Mouse (Mus musculus) brain, embryonic 18.5 days (tissue): Measurements from ENCODE around the gene Wbp11.

Source experiments
- DNase-seq: peaks from one replicate; pipeline ENCODE4 v3.0.0-alpha.2; 2012; ENCODE audit warnings: low read depth, low spot score

Gene Wbp11

DNA sequence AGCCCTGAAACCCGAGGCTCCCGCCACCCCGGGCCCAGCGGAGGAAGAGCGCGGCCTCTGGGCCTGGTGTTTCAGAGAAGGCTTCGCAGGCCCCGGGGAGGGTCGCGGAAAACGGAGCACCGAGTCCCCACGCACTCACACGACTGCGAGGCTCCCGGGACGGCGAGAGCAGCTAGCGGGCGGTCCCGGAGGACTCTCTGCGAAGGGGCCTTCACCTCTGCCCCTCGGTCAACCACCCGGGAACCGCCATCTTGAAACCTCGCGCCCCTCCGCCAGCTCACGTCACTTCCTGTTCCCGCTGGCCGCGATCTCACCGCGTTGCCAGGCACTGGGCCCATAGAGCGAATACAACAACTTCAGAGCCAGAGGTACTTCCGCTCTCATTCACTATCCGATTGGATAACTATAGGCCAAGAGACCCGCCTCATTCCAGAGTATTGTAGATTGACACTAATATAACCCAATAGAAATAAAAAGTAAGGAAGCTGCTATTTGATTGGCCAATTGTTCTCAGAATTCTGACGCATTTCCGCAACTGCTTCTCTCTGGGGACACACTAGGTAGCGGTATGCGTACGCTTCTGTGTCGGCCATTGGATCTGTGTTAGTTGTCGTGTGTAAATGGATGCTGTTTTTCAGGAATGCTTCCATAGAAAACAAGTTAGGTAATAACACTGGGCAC, at the start of gene Wbp11:
Wbp11 (minus strand) TSS at position 353 of the 681 bp plus-strand sequence.
- DNase-seq = peak; percentile 97

GRCm38 (mm10) chr6:136875670-136876069, 47.6 kb upstream of the Wbp11 start, which contains the start of gene Mgp:
Mgp (minus strand) TSS chr6:136875823.
- no peak for DNase-seq

DNA sequence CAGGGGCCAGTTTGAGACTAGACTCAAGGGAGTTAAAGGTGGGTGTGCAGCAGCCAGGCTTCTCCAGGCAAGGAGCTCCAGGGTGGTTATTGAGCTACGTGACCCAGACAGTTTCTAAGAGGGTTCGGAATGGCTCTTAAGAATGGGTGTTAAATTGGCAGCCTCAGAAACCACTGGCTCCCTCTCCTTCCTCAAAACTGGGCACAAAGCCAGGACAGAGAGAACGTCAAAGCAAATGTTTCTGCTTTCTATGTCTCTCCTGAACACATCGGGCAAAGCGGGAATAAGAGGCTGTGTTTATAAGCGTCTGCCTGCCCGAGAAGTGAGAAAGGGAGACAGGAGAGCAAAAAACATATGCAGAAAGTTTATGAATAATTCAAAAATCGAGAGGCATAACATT, 46.6 kb upstream of the Wbp11 start:
- DNase-seq = no peak

DNA sequence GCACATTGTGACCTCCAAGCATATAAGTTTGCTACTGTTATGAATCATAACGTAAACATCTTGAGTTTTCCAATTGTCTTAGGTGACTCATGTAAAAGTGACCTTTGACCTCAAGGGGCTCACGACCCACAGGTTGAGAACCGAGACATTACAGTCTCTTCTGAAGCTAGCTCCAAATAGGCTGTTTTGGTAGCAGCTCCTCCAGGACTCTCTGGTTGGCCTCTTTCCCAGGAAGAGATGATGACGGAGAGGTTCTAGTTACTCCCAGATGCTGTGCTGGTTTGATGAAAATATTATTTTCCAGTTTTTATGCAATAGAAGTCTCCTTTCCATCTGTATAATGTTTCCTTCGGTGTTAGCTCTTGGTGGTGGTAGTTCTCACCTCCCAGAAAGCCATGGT, 40.9 kb upstream of the Wbp11 start:
- DNase-seq = no peak

DNA sequence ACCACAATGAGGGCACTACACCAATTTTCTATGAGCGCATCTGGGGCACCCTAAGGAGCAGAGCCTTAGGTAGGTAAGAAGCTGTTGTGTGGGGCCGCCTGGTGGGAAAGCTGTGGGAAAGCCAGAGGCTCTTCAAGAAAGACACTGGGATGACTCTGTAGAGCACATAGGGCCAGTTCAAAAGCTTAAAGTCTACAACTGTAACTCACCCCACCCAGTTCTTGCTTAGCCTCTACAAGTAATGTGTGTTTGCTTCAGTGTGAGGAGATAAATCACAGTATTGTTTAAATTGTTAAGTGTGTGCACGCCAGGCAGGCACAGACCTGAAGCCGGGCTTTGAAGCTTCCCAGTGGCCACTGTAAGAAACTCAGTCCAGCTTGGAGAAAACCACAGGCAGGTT, 38.1 kb upstream of the Wbp11 start:
- no peak for DNase-seq

- no peak for DNase-seq
These were observed 37.3 kb upstream of the Wbp11 start for GRCm38 (mm10) chr6:136865360-136865759.

DNA sequence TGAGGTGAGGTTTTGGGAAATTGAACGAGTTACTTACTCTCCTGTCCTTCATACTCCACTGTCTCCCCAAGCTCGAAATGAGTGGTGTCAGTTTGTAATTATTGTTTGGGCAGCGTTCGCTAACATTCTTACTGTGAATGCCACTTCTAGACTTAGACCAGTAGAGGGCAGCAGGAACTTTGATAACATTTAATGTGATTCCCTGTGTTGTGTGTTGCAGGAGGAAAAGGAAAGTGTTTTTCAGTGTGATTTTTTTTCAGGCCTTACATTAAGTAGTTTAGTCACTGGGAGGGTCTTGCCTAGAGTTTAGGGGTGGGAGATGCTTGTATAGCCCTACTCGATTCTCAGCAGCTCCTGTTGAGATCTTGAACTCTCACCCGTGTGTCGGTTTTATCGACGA, 33.0 kb upstream of the Wbp11 start:
- DNase-seq = peak; percentile 32

GRCm38 (mm10) chr6:136858420-136858819, 30.4 kb upstream of the Wbp11 start:
- DNase-seq = no peak

DNA sequence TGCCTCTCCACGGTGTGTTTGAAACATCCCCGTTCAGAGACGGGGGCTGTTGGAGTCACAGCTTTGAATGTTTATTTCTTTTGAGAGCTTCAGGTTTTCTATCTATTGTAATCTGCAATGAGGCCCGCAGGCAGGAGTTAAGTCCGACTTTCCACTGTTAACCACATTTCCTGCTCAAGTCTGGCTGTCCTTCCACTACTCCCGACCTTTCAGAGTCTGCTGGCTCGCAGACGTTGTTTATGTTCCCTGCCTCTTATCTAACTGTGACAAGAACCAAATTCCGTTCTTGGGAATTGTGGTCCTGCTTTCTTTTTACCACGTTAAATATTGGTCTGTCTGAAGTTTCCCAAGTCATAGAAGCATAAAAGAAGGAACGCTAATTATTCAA, 29.8 kb upstream of the Wbp11 start:
- no peak for DNase-seq

DNA sequence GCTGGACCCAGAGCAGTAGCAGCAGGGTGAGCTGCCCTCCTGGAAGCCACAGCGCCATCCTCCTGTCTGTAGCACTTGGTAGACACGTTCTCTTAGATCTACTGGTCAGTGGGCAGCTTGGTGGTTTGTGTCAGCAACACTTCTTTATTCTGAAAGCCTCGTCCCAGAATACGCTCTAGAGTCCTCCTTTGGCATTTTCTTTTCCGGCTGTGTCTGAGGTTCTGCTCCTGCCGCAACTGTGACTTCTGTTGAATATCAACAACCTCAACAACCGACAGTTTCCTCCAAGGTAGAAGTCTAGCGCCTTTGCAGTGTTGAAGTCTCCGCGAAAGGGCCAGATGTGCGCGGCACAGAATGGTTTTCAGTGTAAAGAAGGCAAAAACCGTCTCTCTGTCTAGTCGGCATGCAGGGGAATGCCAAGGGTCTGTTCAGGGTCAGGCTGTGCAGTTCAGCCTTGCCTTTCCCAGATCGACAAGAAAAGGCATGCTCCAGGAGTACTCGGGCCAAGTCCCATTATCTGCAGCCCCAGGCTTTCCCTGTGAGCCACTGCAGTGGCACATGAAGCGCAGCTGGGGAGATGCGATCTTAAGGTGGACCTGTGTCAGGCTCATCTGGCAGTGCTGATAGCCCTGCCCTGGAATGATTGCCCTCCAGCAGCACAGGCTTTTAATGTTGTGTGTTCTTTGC, 29.3 kb upstream of the Wbp11 start, which contains the start of gene Art4:
Art4 (minus strand) TSS at position 548 of the 687 bp plus-strand sequence.
- no peak for DNase-seq

DNA sequence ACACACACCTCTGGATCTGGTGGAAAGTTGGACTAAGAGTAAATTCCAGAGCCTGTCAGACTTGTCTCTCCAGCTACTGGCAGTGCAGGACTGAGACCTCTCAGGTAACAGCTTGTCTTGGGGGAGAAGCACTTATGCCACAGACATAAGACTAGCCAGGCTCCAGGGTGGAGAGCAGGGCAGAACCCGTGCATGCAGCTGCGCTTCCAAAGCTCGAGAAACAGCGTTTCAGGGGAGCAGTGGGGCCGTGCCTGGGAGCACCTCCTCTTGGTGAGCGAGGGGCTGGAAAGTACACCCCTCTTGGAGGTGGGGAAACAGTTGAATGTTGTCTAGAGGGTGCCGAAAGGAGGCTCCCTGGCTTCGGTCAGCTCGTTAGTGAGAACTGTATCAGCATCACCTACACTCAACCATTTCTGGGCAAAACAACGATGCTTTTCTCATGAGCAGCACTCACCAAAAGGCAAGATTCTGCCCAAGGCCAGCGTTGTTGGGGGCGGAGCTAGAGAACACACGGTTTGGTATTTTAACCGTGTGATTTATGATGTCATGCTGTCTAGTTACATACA, 28.1 kb upstream of the Wbp11 start:
- DNase-seq = no peak

DNA sequence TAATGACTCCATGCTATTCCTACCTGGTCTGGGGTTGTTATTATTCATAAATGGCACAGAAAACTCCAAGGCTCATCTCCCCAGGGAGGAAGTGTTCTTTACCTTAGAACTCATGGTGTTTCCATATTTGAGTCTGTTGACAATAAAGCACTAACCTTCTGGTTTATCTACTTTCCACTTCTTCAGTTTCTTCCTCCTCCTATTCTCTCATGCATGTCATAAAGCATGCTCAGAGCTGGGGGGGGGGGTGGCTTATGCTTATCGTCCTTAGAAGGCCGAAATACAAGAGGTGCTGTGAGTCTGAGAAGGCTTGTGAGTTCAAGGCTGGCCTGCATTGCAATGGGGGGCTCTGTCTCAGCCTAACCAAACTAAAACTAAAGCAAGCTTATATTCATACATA, 27.1 kb upstream of the Wbp11 start:
- no peak for DNase-seq

GRCm38 (mm10) chr6:136854361-136854781, 26.3 kb upstream of the Wbp11 start:
- DNase-seq = no peak

GRCm38 (mm10) chr6:136852762-136853161, 24.7 kb upstream of the Wbp11 start:
- no peak for DNase-seq

GRCm38 (mm10) chr6:136852348-136852747, 24.3 kb upstream of the Wbp11 start:
- DNase-seq = no peak

GRCm38 (mm10) chr6:136850267-136850666, 22.2 kb upstream of the Wbp11 start:
- DNase-seq = no peak

DNA sequence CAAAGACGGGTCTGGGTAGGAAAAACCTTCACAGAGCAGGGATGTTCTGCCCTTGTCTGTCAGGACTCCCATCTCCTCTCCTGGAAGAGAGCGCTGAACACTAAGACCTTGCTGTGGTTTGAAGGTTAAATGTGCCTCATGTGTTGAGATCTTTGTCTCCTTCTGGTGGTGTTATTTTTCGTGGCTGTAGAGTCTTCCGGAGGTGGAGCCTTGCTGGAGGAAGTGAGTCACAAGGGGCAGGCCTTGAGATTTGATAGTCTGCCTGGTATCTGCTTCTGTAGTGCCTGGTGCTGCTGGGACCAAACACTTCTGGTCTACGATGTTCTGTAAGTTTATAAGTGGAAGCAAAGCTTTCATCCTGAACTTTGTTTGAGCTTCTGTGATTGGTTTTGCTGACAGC, 20.9 kb upstream of the Wbp11 start:
- no peak for DNase-seq

DNA sequence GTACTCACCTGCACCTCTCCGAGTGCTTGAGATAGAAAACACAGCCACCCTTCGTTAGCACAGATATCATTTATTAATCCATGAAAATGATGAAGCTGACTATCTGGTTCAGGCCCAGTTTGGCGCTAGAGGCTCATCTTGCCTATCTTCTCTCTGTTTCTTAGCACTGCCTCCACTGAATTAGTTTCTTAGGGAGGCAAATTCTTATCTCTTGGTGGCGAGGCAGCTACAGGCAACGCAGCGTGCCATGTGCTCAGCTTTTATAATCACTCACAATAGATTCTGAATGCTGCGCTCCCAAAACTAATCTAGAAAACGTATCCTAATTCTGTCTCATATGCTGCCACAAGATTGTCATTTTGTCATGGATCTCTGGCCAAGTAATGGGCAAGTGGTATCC, 20.4 kb upstream of the Wbp11 start:
- DNase-seq = no peak

DNA sequence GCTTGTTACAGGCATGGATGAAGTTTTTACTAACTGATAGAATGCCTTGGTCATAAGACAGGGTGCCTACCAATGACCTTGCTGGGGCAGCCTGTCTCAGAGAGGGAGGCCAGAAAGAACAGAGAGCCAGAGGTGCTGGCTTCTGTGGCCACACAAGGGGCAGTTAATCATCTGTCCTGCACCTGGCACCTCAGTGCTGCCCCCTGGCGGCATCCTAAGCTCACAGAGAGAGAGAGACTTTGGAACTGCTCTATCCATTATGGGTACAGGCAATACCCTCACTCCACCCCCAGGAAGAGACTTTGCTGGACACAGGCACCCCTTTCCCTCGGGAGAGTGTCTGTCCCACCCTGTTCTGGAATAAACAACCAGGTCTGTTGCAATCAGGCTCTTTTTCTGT, 19.8 kb upstream of the Wbp11 start:
- no peak for DNase-seq

- no peak for DNase-seq
These were observed 19.2 kb upstream of the Wbp11 start for GRCm38 (mm10) chr6:136847267-136847666.

- DNase-seq = no peak
These were observed 17.9 kb upstream of the Wbp11 start for GRCm38 (mm10) chr6:136845706-136846480.

GRCm38 (mm10) chr6:136844903-136845302, 16.9 kb upstream of the Wbp11 start:
- DNase-seq = no peak
